Mouse (Mus musculus): ENCODE data around the gene Plpp1.

Plpp1 gene

DNA sequence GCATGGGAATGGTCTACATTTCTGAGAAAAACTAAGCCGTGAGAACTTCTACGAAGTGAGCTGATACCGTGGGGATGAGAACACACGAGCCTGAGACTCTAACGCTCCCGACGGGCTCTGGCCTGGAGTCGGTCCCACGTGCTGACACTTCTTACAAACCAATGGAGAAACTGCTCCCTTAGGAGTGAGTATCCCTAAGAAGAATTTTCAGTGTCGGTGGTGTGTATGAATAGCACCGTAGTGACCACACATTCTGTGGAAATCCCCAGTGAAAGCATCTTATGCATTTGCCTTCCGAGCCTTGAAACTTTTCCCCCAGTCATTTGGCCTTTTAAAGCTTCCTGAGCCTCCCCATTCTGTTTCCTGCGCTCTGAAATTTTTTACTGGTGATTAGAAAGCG lies 27.7 kb upstream of the Plpp1 start:
- DNase-seq (ENCODE audit: low read depth, low spot score), result no peak

GRCm38 (mm10) chr13:112773991-112774675 lies 26.5 kb upstream of the Plpp1 start:
- DNase-seq (ENCODE audit: low read depth, low spot score), result no peak

GRCm38 (mm10) chr13:112775856-112776255 lies 24.7 kb upstream of the Plpp1 start:
- no peak for DNase-seq (ENCODE audit: low read depth, low spot score)

DNA sequence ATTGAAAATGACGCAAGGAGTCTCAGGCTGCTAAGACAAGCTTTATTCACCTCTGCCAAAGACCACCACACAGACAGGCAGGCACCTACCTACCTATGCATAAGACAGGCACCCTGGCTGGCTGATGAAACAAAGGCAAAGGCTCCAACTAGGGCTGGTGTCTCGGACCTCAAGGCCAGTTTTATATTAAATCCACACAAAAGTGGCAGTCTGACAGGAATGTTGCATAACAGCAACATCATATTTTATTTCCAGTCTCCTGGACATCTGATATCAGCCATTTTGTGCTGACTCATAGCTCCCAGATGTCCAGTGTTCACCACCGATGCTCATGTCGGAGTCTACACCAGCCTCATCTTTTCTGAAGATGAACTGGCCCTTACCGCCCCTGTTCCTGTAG lies 22.2 kb upstream of the Plpp1 start:
- DNase-seq (ENCODE audit: low read depth, low spot score), result no peak

DNA sequence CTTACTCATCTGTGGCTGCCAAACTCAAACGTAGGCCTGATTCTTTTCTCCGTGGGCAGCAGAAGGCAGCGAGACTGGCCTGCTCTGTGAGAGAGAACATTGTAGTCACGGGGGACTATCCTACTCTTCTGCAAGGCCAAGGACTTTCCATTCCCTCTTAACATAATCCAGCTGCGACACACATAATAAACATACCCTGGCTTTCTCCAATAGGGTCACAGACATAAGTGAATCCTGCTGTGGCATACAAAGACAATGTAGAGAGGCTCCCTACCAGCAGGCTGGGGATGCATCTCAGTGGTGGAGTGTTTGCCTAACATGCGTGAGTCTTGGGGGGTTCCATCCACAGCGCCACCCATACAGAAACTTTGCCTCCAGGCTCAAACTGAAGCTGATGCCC lies 15.3 kb upstream of the Plpp1 start:
- DNase-seq (ENCODE audit: low read depth, low spot score), result no peak

DNA sequence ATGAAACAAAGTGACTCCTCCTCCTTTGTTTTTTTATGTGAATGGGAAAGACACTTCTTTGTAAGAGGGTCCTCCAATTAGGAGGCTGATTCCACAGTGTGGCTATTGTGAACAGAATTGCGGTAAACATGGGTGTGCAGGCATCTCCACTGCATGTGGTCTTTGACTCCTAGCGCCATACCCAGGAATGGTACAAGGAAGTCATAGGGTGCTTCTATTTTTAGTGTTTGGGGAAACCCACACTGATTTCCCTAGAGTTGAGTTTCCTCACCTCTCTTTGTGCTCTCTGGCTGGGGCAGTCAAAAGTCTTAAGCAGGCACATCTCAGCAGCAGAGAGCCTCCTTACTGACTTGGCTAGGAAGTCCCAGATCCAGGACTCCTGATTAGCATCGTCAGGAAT lies 14.4 kb upstream of the Plpp1 start:
- no peak for DNase-seq (ENCODE audit: low read depth, low spot score)

DNA sequence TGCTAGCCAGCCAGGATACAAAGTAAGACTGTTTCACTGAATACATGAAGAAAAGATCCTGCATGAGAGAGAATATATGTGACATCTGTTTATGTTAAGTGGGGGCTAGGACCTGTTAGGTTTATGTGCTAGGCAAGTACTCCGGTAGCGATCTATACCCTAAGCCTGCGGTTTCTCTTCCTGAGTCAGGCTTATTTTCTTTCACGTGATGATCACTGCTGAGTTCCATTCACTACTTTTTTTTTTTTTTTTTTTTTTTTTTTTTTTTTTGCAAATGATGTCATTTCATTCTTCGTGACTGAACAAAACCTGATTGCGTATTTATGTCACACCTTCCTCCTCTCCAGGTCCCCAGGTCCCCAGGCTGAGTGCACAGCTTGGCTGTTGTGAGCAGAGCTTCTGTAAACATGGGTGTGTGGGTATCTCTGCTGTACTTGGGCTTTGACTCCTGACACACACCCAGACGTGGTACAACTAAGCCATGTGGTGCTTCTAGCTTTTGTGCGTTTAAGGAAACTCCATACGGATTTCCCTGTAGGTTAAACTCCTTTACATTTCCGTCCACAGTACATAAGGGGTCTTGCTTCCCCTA lies 13.6 kb upstream of the Plpp1 start:
- DNase-seq (ENCODE audit: low read depth, low spot score), result no peak

GRCm38 (mm10) chr13:112790774-112791173 lies 9.8 kb upstream of the Plpp1 start:
- DNase-seq (ENCODE audit: low read depth, low spot score), result no peak

GRCm38 (mm10) chr13:112791906-112792305 lies 8.7 kb upstream of the Plpp1 start:
- no peak for DNase-seq (ENCODE audit: low read depth, low spot score)

DNA sequence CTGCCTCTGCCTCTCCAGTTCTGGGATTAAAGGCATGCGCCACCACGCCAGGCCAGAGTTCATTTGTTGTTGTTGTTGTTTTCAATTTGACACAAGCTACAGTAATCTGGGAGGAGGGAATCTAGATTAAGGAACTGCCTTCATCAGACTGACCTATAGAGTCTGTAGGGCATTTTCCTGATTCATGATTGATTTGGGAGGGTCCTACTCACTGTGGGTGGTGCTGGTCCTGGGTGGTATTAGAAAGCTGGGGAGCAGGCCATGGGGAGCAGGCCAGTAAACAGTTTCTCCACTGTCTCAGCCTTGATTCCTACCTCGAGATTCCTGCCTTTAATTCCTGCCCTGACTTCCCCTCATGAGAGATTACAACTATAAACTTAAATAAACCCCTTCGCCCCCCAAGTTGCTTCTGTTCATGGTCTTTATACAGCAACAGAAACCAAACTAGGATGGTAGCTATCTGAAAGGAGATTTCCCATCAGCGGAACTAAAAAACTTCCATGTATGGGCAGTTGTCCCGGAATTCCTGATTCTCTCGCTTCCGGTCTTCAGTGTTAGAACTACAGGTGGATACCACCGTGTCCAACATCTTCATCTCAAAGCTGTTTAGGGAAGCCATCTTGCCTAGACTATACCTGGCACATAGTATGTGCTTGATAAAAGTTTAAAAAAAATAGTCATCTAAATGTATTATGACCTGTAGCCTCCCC lies 2.2 kb upstream of the Plpp1 start:
- no peak for DNase-seq (ENCODE audit: low read depth, low spot score)

DNA sequence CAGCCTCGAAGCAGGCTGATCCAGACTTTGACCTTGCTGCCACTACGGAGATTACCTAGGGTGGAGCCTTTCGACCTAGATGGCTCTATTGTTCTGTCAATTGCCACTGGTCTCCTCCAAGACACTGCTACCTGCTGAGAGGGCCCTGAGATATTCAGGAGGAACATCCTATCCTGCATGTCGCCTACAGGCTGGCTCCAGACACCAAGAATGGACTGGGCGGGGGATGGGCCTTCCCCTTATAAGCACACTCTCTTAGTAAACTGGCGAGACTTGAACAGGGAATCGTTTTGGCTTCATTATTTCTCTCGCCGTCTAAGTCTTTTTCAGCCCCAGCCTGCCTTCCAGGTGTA lies 1.7 kb upstream of the Plpp1 start:
- no peak for DNase-seq (ENCODE audit: low read depth, low spot score)

DNA sequence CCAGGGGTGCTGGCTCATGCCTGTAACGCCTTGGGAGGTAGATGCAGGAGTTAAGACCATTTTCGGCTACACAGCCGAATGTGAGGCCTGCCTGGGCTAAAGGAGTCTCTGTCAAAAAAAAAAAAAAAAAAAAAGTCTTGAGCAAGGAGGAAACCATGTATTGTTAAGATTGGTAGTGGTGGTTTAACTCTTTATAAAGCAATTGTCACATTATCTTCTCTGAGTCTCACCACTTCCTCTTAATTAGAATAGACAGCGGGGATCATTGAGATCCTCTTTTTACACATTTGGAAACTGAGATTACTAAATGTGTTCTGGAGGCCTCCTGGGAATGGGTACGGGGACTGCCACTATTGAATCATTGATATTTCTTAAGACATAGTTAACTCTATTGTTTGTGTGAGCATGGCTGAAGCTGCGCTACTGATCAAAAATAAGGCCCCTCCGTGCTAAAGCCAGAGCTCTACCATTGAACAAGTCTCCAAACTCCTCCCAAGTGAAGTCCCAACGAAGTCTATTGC lies 811 bp upstream of the Plpp1 start:
- no peak for DNase-seq (ENCODE audit: low read depth, low spot score)

- DNase-seq (ENCODE audit: low read depth, low spot score), result no peak
Measured at GRCm38 (mm10) chr13:112801381-112802004, 901 bp downstream of the Plpp1 start.

DNA sequence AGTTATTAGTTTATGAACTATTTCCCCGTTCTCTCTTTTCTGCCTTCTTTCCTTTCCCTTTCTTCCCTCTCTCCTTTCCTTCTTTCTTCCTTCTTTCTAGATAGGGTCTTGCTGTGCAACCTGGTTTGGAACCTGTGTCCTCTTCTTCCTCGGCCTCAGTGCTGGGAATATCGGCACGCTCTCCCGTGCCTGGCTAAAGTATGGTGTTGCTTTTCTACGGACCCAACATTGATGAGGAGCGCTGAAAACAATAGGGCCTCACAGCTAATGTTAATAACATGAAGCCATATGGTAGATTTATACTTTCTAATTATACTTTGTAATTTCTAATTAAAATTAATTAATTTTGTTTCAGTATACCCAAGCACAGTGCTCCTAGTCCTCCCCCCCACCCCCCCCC lies 2.5 kb downstream of the Plpp1 start:
- DNase-seq (ENCODE audit: low read depth, low spot score), result no peak

GRCm38 (mm10) chr13:112803661-112804060 lies 3.1 kb downstream of the Plpp1 start:
- DNase-seq (ENCODE audit: low read depth, low spot score), result no peak

- no peak for DNase-seq (ENCODE audit: low read depth, low spot score)
Measured at GRCm38 (mm10) chr13:112805529-112805928, 4.9 kb downstream of the Plpp1 start.

DNA sequence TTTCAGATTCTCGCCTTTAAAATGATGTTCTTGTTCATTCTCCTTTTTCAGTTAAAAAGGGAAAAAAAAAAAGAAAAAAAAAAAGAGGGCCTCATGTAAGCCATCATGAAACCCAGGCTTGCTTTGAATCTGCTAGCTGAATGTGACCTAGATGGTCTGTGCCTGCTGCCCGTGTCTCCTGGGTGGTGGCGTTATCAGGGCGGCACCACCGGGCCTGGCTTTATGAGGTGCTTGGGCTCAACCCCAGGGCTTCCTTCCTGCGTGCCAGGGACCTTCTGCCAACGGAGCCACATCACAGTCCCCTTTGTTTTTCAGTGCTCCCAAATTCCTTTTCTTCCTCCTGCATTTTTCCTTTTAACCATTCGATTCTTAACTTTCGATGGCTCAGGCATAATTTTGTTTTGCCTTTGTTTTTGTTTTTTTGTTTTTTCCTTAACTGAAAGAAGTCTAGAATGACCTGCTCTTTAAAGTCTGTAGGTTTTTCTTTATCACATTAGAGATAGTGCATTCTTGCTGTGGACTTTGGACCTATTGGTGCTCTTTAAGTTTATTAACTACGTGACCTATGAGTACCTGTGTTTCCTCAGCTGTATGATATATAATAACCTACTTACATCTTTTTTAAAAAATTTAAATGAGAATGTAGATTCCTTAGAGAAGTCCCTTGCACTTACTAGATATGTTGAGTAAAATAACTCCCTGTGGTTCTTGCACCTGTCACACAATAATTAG lies 7.5 kb downstream of the Plpp1 start:
- DNase-seq (ENCODE audit: low read depth, low spot score), result no peak

- no peak for DNase-seq (ENCODE audit: low read depth, low spot score)
Measured at GRCm38 (mm10) chr13:112809504-112810247, 9.1 kb downstream of the Plpp1 start.

DNA sequence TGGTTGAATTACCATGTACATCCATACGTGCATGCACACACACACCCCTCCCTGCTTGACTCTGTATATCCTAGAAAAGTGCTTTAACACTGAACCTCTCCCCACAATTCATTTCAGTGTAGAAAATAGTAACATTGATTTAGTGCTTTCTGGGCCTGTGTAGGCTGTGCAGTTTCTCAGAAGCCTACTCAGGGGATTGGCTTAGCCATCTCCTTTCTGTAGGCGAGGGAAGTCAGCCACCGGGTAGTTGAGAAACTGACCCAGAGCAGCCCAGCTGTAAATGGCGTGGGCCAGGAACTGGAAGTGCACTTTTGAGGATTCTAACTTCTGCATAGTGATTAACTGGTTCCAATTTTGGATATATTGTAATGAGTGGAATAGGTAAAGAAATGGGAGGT lies 9.7 kb downstream of the Plpp1 start:
- no peak for DNase-seq (ENCODE audit: low read depth, low spot score)

DNA sequence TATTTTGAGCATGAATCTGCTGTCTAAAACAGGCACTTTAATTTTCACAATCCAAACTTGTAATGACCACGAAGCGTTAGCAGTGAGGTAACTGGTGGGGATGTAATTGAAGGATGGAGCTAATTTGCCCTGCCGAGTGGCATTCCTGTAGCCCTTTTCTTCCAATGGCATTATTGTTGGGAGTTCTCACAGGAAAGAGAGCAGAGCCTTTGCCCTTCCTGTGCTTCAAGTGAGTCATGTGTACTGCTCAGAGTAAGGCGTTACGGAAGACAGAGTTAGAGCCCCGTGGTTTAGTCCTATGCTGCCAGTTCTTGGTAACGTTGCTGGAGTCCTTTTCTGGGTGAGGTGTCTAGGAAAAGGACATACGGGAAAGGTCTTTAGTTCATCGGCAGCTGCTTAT lies 10.2 kb downstream of the Plpp1 start:
- no peak for DNase-seq (ENCODE audit: low read depth, low spot score)
